33 mouse cellular contexts compared by ENCODE assay signal in genomic region chr11:26907099-26907498, GRCm38 (mm10).
"Had no signal": no experiment of that assay in that cellular context is flagged by ENCODE, and none has a peak within 500 bp of the region (broad histone marks: within the 10 kb centered on the region; RNA-seq: fewer than 3 reads in every experiment).

No protein-coding gene starts in this region.

- H3K9ac ChIP-seq: heart, embryonic 13.5 days; heart, embryonic 15.5 days; hindbrain, embryonic 12.5 days; hindbrain, embryonic 13.5 days; hindbrain, embryonic 14.5 days; hindbrain, embryonic 15.5 days; intestine, embryonic 15.5 days; kidney, embryonic 15.5 days had no signal

- H3K36me3 ChIP-seq: heart, embryonic 13.5 days; heart, embryonic 15.5 days; hindbrain, embryonic 10.5 days; hindbrain, embryonic 12.5 days; hindbrain, embryonic 13.5 days; hindbrain, embryonic 15.5 days; intestine, embryonic 15.5 days; kidney, embryonic 15.5 days had no signal

- H3K4me1 ChIP-seq: heart, embryonic 13.5 days; heart, embryonic 15.5 days; hindbrain, embryonic 10.5 days; hindbrain, embryonic 12.5 days; hindbrain, embryonic 13.5 days; hindbrain, embryonic 15.5 days; intestine, embryonic 15.5 days; kidney, embryonic 15.5 days had no signal

- DNase-seq: heart, postnatal 10 days; heart, postnatal 14 days; heart, postnatal 36 days; heart, postnatal 4 days; kidney, adult 11 months; kidney, adult 18-20 months; kidney, adult 2 months; kidney, adult 8-10 months; kidney, adult 9 months; kidney, postnatal 10 days; kidney, postnatal 14 days; kidney, postnatal 25 days; kidney, postnatal 36 days; kidney, postnatal 4 days; layer of hippocampus, adult 9-11 months; layer of hippocampus, postnatal 36 days had no signal

- H3K27ac ChIP-seq: heart, embryonic 13.5 days; heart, embryonic 15.5 days; hindbrain, embryonic 10.5 days; hindbrain, embryonic 12.5 days; hindbrain, embryonic 13.5 days; hindbrain, embryonic 14.5 days; hindbrain, embryonic 15.5 days; hindbrain, postnatal 0 days; intestine, embryonic 15.5 days; kidney, embryonic 15.5 days; kidney, postnatal 0 days; layer of hippocampus, adult 2 months; left cerebral cortex, adult 2 months had no signal

- ATAC-seq: hindbrain, embryonic 16.5 days; hindbrain, postnatal 0 days; inflammation-experienced regulatory T-cells, adult 6 months; intestine, embryonic 15.5 days; intestine, embryonic 16.5 days; intestine, postnatal 0 days had no signal

- H3K4me2 ChIP-seq: heart, embryonic 13.5 days; heart, embryonic 15.5 days; hindbrain, embryonic 12.5 days; hindbrain, embryonic 13.5 days; hindbrain, embryonic 14.5 days; hindbrain, embryonic 15.5 days; intestine, embryonic 15.5 days; kidney, embryonic 15.5 days had no signal

- H3K4me3 ChIP-seq: heart, embryonic 13.5 days; heart, embryonic 15.5 days; hindbrain, embryonic 10.5 days; hindbrain, embryonic 12.5 days; hindbrain, embryonic 13.5 days; hindbrain, embryonic 15.5 days; intestine, embryonic 15.5 days; kidney, embryonic 15.5 days; layer of hippocampus, adult 2 months; left cerebral cortex, adult 2 months had no signal

- H3K27me3 ChIP-seq: heart, embryonic 13.5 days; heart, embryonic 15.5 days; hindbrain, embryonic 12.5 days; hindbrain, embryonic 13.5 days; hindbrain, embryonic 15.5 days; intestine, embryonic 15.5 days; kidney, embryonic 15.5 days had no signal

- H3K9me3 ChIP-seq: heart, embryonic 13.5 days; heart, embryonic 15.5 days; hindbrain, embryonic 10.5 days; hindbrain, embryonic 12.5 days; hindbrain, embryonic 13.5 days; hindbrain, embryonic 15.5 days; intestine, embryonic 15.5 days; kidney, embryonic 15.5 days had no signal
